Mouse (Mus musculus): ENCODE measurements around the gene Sema3f.
A peak's percentile ranks its signal among the peaks of the same experiment; 100 is the strongest.

Gene Sema3f

GRCm38 (mm10) chr9:107692785-107693184 is 17.5 kb downstream of the Sema3f start:
- DNase-seq (ENCODE audit: low read depth, low spot score) = no peak

GRCm38 (mm10) chr9:107690391-107690790 is 19.9 kb downstream of the Sema3f start:
- DNase-seq (ENCODE audit: low read depth, low spot score) = no peak

- DNase-seq (ENCODE audit: low read depth, low spot score) = no peak
These were observed 21.3 kb downstream of the Sema3f start for GRCm38 (mm10) chr9:107688939-107689338.

GRCm38 (mm10) chr9:107688415-107688814 is 21.9 kb downstream of the Sema3f start:
- no peak for DNase-seq (ENCODE audit: low read depth, low spot score)

GRCm38 (mm10) chr9:107685231-107685981 is 24.9 kb downstream of the Sema3f start:
- no peak for DNase-seq (ENCODE audit: low read depth, low spot score)

- DNase-seq (ENCODE audit: low read depth, low spot score) = no peak
These were observed 27.9 kb downstream of the Sema3f start for GRCm38 (mm10) chr9:107682405-107682804.

- DNase-seq (ENCODE audit: low read depth, low spot score) = no peak
These were observed 30.8 kb downstream of the Sema3f start, which contains the start of gene Gnat1 for GRCm38 (mm10) chr9:107679501-107679900. Gnat1 (minus strand) TSS chr9:107679712.

GRCm38 (mm10) chr9:107678861-107679260 is 31.4 kb downstream of the Sema3f start:
- DNase-seq (ENCODE audit: low read depth, low spot score) = no peak

- peak; percentile 61 for DNase-seq (ENCODE audit: low read depth, low spot score)
These were observed 32.3 kb downstream of the Sema3f start for GRCm38 (mm10) chr9:107677819-107678526.

- no peak for DNase-seq (ENCODE audit: low read depth, low spot score)
These were observed 33.0 kb downstream of the Sema3f start for GRCm38 (mm10) chr9:107677091-107677784.

GRCm38 (mm10) chr9:107676302-107676701 is 34.0 kb downstream of the Sema3f start:
- no peak for DNase-seq (ENCODE audit: low read depth, low spot score)

- DNase-seq (ENCODE audit: low read depth, low spot score) = no peak
These were observed 34.5 kb downstream of the Sema3f start for GRCm38 (mm10) chr9:107675671-107676301.

GRCm38 (mm10) chr9:107674609-107675429 is 35.5 kb downstream of the Sema3f start:
- DNase-seq (ENCODE audit: low read depth, low spot score) = no peak

GRCm38 (mm10) chr9:107670259-107670658 is 40.0 kb downstream of the Sema3f start:
- DNase-seq (ENCODE audit: low read depth, low spot score) = peak; percentile 85

GRCm38 (mm10) chr9:107669480-107669945 is 40.8 kb downstream of the Sema3f start, which contains the start of gene Slc38a3:
Slc38a3 (minus strand) TSS chr9:107669530.
- DNase-seq (ENCODE audit: low read depth, low spot score) = no peak

GRCm38 (mm10) chr9:107668916-107669315 is 41.4 kb downstream of the Sema3f start:
- DNase-seq (ENCODE audit: low read depth, low spot score) = no peak

- peak; percentile 50 for DNase-seq (ENCODE audit: low read depth, low spot score)
These were observed 42.3 kb downstream of the Sema3f start for GRCm38 (mm10) chr9:107668011-107668410.

GRCm38 (mm10) chr9:107667219-107667618 is 43.1 kb downstream of the Sema3f start:
- peak; percentile 65 for DNase-seq (ENCODE audit: low read depth, low spot score)

- DNase-seq (ENCODE audit: low read depth, low spot score) = peak; percentile 73
These were observed 43.5 kb downstream of the Sema3f start for GRCm38 (mm10) chr9:107666751-107667205.

GRCm38 (mm10) chr9:107665308-107665707 is 45.0 kb downstream of the Sema3f start:
- no peak for DNase-seq (ENCODE audit: low read depth, low spot score)

- DNase-seq (ENCODE audit: low read depth, low spot score) = no peak
These were observed 46.8 kb downstream of the Sema3f start for GRCm38 (mm10) chr9:107663525-107663924.

All from skeletal muscle tissue, adult 2 months (tissue).